Mouse (Mus musculus) neural tube, embryonic 15.5 days (tissue): ENCODE data around the gene Fbxo47. TPM values are rescaled to one million over a fixed set of nuclear protein-coding genes. Genes with fewer than 3 reads are reported as not detected.

Experiments
- ATAC-seq: fragments of 200-750 bp; cut with Nextera tagmentation; 2 replicates; pipeline ENCODE4 v1.8.0; 2017; ENCODE audit warnings: mild to moderate bottlenecking, moderate TSS enrichment, moderate library complexity; ENCODE audit not compliant: low FRiP score
- H3K27ac ChIP-seq: fragments of 300-500 bp; sonication (generic); replicated peaks from 2 replicates; pipeline ENCODE4 v1.5.1; 2015; ENCODE audit warnings: mild to moderate bottlenecking, inconsistent platforms
- H3K27me3 ChIP-seq: fragments of 300-500 bp; sonication (generic); replicated peaks from 2 replicates; pipeline ENCODE4 v1.6.1; 2015; ENCODE audit warnings: inconsistent platforms
- H3K36me3 ChIP-seq: fragments of 300-500 bp; sonication (generic); 2 replicates; pipeline ENCODE4 v1.6.1; 2015; ENCODE audit warnings: inconsistent platforms
- H3K4me1 ChIP-seq: fragments of 300-500 bp; sonication (generic); 2 replicates; pipeline ENCODE4 v1.6.1; 2015; ENCODE audit warnings: inconsistent platforms
- H3K4me2 ChIP-seq: fragments of 300-500 bp; sonication (generic); 2 replicates; pipeline ENCODE4 v1.6.1; 2015; ENCODE audit warnings: inconsistent platforms, mild to moderate bottlenecking, moderate library complexity
- H3K4me3 ChIP-seq: fragments of 300-500 bp; sonication (generic); replicated peaks from 2 replicates; pipeline ENCODE4 v1.5.1; 2015; ENCODE audit warnings: mild to moderate bottlenecking, inconsistent platforms
- H3K9ac ChIP-seq: fragments of 300-500 bp; sonication (generic); replicated peaks from 2 replicates; pipeline ENCODE4 v1.6.1; 2015; ENCODE audit warnings: mild to moderate bottlenecking, inconsistent platforms
- H3K9me3 ChIP-seq: fragments of 300-500 bp; sonication (generic); replicated peaks from 2 replicates; pipeline ENCODE4 v1.6.1; 2016; ENCODE audit warnings: inconsistent platforms
- WGBS: fragments of 180-500 bp; shearing (Covaris S2); methylation state at CpG from one replicate; pipeline ENCODE4 v1.1.7; 2015; ENCODE audit warnings: mixed read lengths; 5-methylcytosine and 5-hydroxymethylcytosine counted together
- polyA plus RNA-seq: library from polyadenylated mRNA; unstranded; fragments of >200 nt; fragmentation: Nextera tagmentation; extraction: Ambion mirVana; gene quantifications from 2 replicates; pipeline ENCODE4 v1.2.1, GENCODE M21; 2015

Fbxo47 gene
- polyA plus RNA-seq: 0.49 and 0.69 TPM in 2 replicates

DNA sequence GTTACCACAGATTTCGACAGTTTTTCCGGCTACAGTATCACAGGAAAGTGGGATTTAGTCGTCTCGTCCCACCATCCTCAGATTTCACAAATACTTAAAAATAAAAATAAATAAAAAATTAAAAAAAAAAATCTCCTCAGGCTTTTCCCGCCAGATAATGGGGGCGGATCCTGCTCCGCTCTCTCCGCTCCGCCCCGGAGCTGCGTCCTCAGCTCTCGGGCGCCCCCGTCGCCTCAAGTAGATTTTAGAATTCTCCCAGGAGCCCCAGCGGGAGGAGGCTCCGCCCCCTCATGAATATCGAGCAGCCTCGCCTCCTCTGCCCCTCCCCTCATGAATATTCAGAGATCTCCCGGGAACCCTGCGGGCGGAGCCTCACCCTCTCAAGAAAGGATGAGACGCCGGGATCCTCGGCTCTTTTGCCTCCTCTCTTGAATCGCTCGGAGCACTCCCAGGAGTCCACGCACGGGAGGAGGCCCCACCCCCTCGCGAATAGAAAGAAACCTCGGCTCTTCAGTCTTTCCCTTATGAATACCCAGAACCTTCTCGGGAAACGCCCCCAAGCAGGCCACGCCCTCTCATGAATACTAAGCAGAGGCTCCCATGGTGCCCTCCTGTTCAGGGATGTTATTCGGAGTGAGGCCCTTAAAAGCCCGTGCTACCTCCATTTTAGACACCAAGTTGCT is at the start of gene Fbxo47:
Gene Fbxo47 (minus strand): TSS at position 237 of the 683 bp plus-strand sequence.
- Histone ChIP-seq H3K27ac (peak within 1 kb of the TSS; percentile 93), H3K9me3 (no peaks in the 10 kb centered on the region), H3K36me3 (no peaks in the 10 kb centered on the region), H3K27me3 (no peaks in the 10 kb centered on the region), H3K4me1 (0 out of 2 replicates have a peak, but pooled peaks cover 5% of the 10 kb centered on the region), H3K4me2 (peak within 1 kb of the TSS; percentile 67), H3K4me3 (peak within 1 kb of the TSS; percentile 70), H3K9ac (peak within 1 kb of the TSS; percentile 53)
- under 1% methylated on average over 37 of the region's 37 CpGs for WGBS
- ATAC-seq: peak; percentile 96

DNA sequence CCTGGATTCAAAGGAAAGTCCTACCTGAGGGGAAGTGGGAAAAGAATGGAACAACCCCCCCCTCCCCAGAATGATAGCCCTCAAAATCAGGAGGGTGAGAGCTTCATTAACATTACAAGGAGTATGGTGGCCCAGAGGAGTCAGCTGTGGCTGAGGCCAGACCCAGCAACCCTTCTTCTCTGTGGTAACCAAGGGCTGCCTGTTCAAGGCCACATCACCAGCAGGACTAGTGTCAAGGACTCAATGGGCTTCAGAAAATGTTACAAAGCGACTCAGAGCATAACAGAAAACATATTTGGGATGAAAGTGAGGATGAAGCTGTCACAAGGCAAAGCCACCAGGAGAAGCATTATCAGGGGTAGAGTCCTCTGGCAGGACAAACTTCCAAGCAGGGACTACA is 49.6 kb upstream of the Fbxo47 start:
- Histone ChIP-seq H3K4me3 (no peak overlapping the region), H3K27me3 (no peaks in the 10 kb centered on the region), H3K36me3 (no peaks in the 10 kb centered on the region), H3K9me3 (no peaks in the 10 kb centered on the region), H3K9ac (no peak overlapping the region), H3K27ac (no peak overlapping the region), H3K4me1 (no peaks in the 10 kb centered on the region), H3K4me2 (no peak overlapping the region)
- ATAC-seq: no peak
- 78% methylated on average over 1 of the region's 1 CpGs for WGBS

DNA sequence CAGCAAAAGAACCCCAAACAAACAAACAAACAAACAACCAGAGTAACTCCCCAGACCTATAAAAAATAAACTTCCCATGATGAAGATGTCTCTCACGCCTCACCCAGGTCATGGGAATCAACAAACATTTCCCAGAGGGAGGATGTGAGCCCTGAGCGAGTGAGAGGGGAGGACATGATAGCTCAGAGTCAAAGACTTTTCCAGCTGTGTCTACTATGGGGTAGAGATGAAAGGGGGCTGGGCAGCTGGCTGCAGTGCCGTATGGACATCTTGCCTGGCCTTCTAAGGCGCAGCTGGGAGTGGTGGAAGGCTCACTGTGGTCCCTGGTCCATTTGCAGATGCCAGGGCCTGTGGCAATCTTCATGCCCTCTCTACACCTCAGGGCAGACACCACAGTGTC is 45.0 kb upstream of the Fbxo47 start:
- 78% methylated on average over 4 of the region's 4 CpGs for WGBS
- Histone ChIP-seq H3K36me3 (no peaks in the 10 kb centered on the region), H3K4me2 (no peak overlapping the region), H3K27me3 (no peaks in the 10 kb centered on the region), H3K27ac (no peak overlapping the region), H3K4me3 (no peak overlapping the region), H3K4me1 (no peaks in the 10 kb centered on the region), H3K9ac (no peak overlapping the region), H3K9me3 (no peaks in the 10 kb centered on the region)
- no peak for ATAC-seq

GRCm38 (mm10) chr11:97924217-97924616 is 40.3 kb upstream of the Fbxo47 start:
- Histone ChIP-seq H3K9ac (no peak overlapping the region), H3K4me3 (no peak overlapping the region), H3K36me3 (no peaks in the 10 kb centered on the region), H3K4me1 (no peaks in the 10 kb centered on the region), H3K9me3 (no peaks in the 10 kb centered on the region), H3K27ac (no peak overlapping the region), H3K27me3 (no peaks in the 10 kb centered on the region), H3K4me2 (no peak overlapping the region)
- 87% methylated on average over 10 of the region's 10 CpGs for WGBS
- ATAC-seq: no peak

GRCm38 (mm10) chr11:97923639-97924038 is 39.7 kb upstream of the Fbxo47 start:
- H3K4me2 ChIP-seq: no peak overlapping the region
- no peaks in the 10 kb centered on the region for H3K27me3 ChIP-seq
- H3K4me3 ChIP-seq: no peak overlapping the region
- H3K9me3 ChIP-seq: no peaks in the 10 kb centered on the region
- no peaks in the 10 kb centered on the region for H3K4me1 ChIP-seq
- H3K9ac ChIP-seq: no peak overlapping the region
- no peaks in the 10 kb centered on the region for H3K36me3 ChIP-seq
- ATAC-seq: no peak
- WGBS: 88% methylated on average over 9 of the region's 9 CpGs
- H3K27ac ChIP-seq: no peak overlapping the region

- ATAC-seq: no peak
- WGBS: 95% methylated on average over 6 of the region's 6 CpGs
- H3K27me3 ChIP-seq: no peaks in the 10 kb centered on the region
- H3K4me1 ChIP-seq: no peaks in the 10 kb centered on the region
- no peaks in the 10 kb centered on the region for H3K9me3 ChIP-seq
- no peak overlapping the region for H3K4me2 ChIP-seq
- H3K27ac ChIP-seq: no peak overlapping the region
- no peaks in the 10 kb centered on the region for H3K36me3 ChIP-seq
- H3K4me3 ChIP-seq: no peak overlapping the region
- no peak overlapping the region for H3K9ac ChIP-seq
These were observed 32.1 kb upstream of the Fbxo47 start for GRCm38 (mm10) chr11:97915974-97916503.

GRCm38 (mm10) chr11:97915471-97915870 is 31.5 kb upstream of the Fbxo47 start:
- Histone ChIP-seq H3K27ac (no peak overlapping the region), H3K27me3 (no peaks in the 10 kb centered on the region), H3K36me3 (no peaks in the 10 kb centered on the region), H3K9me3 (no peaks in the 10 kb centered on the region), H3K4me1 (no peaks in the 10 kb centered on the region), H3K4me2 (no peak overlapping the region), H3K9ac (no peak overlapping the region), H3K4me3 (no peak overlapping the region)
- ATAC-seq: no peak
- 89% methylated on average over 2 of the region's 2 CpGs for WGBS

DNA sequence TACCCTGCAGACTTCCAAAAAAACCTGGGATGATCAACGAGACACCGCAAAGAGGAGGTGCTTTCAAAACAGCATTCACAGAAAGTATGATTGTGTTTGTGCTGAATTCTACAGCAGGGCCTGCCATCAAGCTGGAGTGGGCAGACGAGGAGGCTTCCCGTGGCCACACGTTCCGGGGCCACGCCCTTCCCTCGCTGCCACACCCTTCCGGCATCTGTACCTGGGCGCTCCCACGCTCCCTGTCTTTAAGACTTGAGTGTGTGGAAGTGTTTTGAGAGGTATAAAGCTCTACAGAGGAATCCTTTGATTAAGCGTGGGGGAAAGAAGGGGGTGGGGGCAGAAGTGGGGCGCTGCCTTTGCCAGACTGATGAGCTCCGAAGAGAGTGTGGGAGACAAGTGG is 29.2 kb upstream of the Fbxo47 start:
- no peaks in the 10 kb centered on the region for H3K27me3 ChIP-seq
- H3K9ac ChIP-seq: no peak overlapping the region
- no peak overlapping the region for H3K4me3 ChIP-seq
- H3K36me3 ChIP-seq: no peaks in the 10 kb centered on the region
- H3K27ac ChIP-seq: no peak overlapping the region
- 94% methylated on average over 14 of the region's 14 CpGs for WGBS
- H3K4me2 ChIP-seq: no peak overlapping the region
- no peak for ATAC-seq
- H3K9me3 ChIP-seq: no peaks in the 10 kb centered on the region
- no peaks in the 10 kb centered on the region for H3K4me1 ChIP-seq

GRCm38 (mm10) chr11:97908634-97909348 is 24.8 kb upstream of the Fbxo47 start:
- no peak overlapping the region for H3K4me3 ChIP-seq
- H3K9ac ChIP-seq: no peak overlapping the region
- no peaks in the 10 kb centered on the region for H3K36me3 ChIP-seq
- WGBS: 90% methylated on average over 11 of the region's 11 CpGs
- H3K4me1 ChIP-seq: no peaks in the 10 kb centered on the region
- ATAC-seq: no peak
- H3K27me3 ChIP-seq: no peaks in the 10 kb centered on the region
- H3K27ac ChIP-seq: no peak overlapping the region
- H3K4me2 ChIP-seq: no peak overlapping the region
- H3K9me3 ChIP-seq: no peaks in the 10 kb centered on the region

DNA sequence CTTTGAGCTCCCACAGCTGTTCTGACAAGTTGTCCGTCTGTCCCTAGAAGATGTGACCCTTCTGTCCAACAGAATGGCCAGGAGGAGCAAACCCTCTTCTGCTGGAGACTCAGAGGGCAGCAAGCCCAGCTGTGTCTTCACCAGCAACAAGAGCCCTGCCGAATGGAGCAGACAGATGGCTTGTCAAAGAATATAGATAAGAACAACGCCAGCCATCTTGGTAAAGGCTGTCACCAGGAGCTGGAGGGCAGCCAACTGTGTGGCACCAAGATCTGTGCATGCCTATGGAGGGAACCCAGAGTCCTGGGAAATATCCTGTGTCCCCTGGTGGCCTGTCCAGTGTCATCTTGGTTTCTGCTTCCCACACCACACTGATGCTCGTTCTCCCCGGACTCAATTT is 24.0 kb upstream of the Fbxo47 start:
- no peaks in the 10 kb centered on the region for H3K4me1 ChIP-seq
- no peak overlapping the region for H3K4me2 ChIP-seq
- ATAC-seq: no peak
- H3K9me3 ChIP-seq: no peaks in the 10 kb centered on the region
- no peak overlapping the region for H3K4me3 ChIP-seq
- H3K36me3 ChIP-seq: no peaks in the 10 kb centered on the region
- H3K27me3 ChIP-seq: no peaks in the 10 kb centered on the region
- 88% methylated on average over 5 of the region's 5 CpGs for WGBS
- H3K27ac ChIP-seq: no peak overlapping the region
- no peak overlapping the region for H3K9ac ChIP-seq

- no peak overlapping the region for H3K9ac ChIP-seq
- H3K9me3 ChIP-seq: no peaks in the 10 kb centered on the region
- ATAC-seq: no peak
- 90% methylated on average over 9 of the region's 9 CpGs for WGBS
- no peaks in the 10 kb centered on the region for H3K36me3 ChIP-seq
- no peaks in the 10 kb centered on the region for H3K4me1 ChIP-seq
- no peak overlapping the region for H3K4me2 ChIP-seq
- H3K27me3 ChIP-seq: no peaks in the 10 kb centered on the region; the same call in 1 of the 2 replicates
- H3K4me3 ChIP-seq: no peak overlapping the region
- H3K27ac ChIP-seq: no peak overlapping the region
These were observed 23.0 kb upstream of the Fbxo47 start for GRCm38 (mm10) chr11:97906905-97907304.

DNA sequence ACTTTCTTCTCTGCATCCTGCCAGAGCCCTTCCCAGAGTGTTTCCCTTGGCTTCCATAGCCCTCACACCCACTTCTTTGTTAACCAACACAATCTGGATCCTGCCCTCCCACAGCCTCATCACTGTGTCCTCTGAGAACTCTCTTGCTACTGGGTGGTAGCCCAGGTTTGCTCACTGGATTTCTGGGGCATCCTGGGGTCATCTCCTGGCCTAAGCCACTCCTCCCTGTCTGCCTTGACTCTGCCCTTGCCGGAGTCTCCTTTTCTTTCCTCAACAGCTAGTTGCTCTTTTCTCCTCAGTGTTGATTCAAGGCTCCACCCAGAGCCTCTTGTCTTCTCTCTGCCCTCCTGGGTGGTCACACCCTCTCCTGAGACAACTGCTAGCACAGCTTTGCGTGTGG is 22.0 kb upstream of the Fbxo47 start:
- no peaks in the 10 kb centered on the region; the same call in 1 of the 2 replicates for H3K27me3 ChIP-seq

More for the DNA sequence above, 22.0 kb upstream of the Fbxo47 start:
- no peak overlapping the region for H3K4me2 ChIP-seq
- H3K9me3 ChIP-seq: no peaks in the 10 kb centered on the region
- H3K4me3 ChIP-seq: no peak overlapping the region
- ATAC-seq: no peak
- whole genome bisulfite sequencing: 72% methylated on average over 2 of the region's 2 CpGs
- no peak overlapping the region for H3K9ac ChIP-seq
- no peaks in the 10 kb centered on the region for H3K36me3 ChIP-seq
- no peak overlapping the region for H3K27ac ChIP-seq
- H3K4me1 ChIP-seq: no peaks in the 10 kb centered on the region
